Mouse (Mus musculus) stomach, postnatal 0 days (tissue): Measurements from ENCODE around the gene Grid1. TPM values are rescaled to one million over a fixed set of nuclear protein-coding genes. Genes with fewer than 3 reads are reported as not detected.

Experiments used
- ATAC-seq: fragments of 200-750 bp; cut with Nextera tagmentation; 2 replicates; pipeline ENCODE4 v1.8.0; 2017; ENCODE audit not compliant: low FRiP score, low TSS enrichment
- DNase-seq: peaks from one replicate; pipeline ENCODE4 v3.0.0-alpha.2; 2016; ENCODE audit warnings: low spot score
- H3K27ac ChIP-seq: fragments of 300-500 bp; sonication (generic); replicated peaks from 2 replicates; pipeline ENCODE4 v1.5.1; 2014; ENCODE audit warnings: mild to moderate bottlenecking, control low read depth
- H3K27me3 ChIP-seq: fragments of 300-500 bp; sonication (generic); 2 replicates; pipeline ENCODE4 v1.6.1; 2014; ENCODE audit warnings: low read length; ENCODE audit not compliant: control insufficient read depth, insufficient read depth
- H3K36me3 ChIP-seq: fragments of 300-500 bp; sonication (generic); 2 replicates; pipeline ENCODE4 v1.6.1; 2014; ENCODE audit warnings: low read length, mixed read lengths; ENCODE audit not compliant: control insufficient read depth, insufficient read depth
- H3K4me1 ChIP-seq: fragments of 300-500 bp; sonication (generic); replicated peaks from 2 replicates; pipeline ENCODE4 v1.6.1; 2014; ENCODE audit warnings: antibody characterized with exemption; ENCODE audit not compliant: control insufficient read depth, insufficient read depth
- H3K4me2 ChIP-seq: fragments of 300-500 bp; sonication (generic); replicated peaks from 2 replicates; pipeline ENCODE4 v1.6.1; 2014; ENCODE audit warnings: low read depth, mild to moderate bottlenecking, control low read depth, moderate library complexity
- H3K4me3 ChIP-seq: fragments of 300-500 bp; sonication (generic); 2 replicates; pipeline ENCODE4 v1.5.1; 2014; ENCODE audit warnings: low read depth, low read length, control low read depth
- H3K9ac ChIP-seq: fragments of 300-500 bp; sonication (generic); 2 replicates; pipeline ENCODE4 v1.6.1; 2014; ENCODE audit warnings: mild to moderate bottlenecking, low read length, control low read depth, mixed read lengths
- H3K9me3 ChIP-seq: fragments of 300-500 bp; sonication (generic); 2 replicates; pipeline ENCODE4 v1.6.1; 2016; ENCODE audit warnings: low read length; ENCODE audit not compliant: control insufficient read depth
- CTCF ChIP-seq: IDR thresholded peaks from 2 replicates; pipeline ENCODE4 v1.5.1; 2016; ENCODE audit warnings: antibody characterized with exemption, low read depth, mild to moderate bottlenecking, moderate library complexity
- EP300 ChIP-seq: optimal IDR thresholded peaks from 2 replicates; pipeline ENCODE3; 2016; ENCODE audit warnings: antibody characterized with exemption
- WGBS: fragments of 180-500 bp; shearing (Covaris S2); extraction: QIAGEN DNeasy Blood & Tissue Kit; methylation state at CpG from one replicate; pipeline ENCODE4 v1.1.7; 2014; 5-methylcytosine and 5-hydroxymethylcytosine counted together
- polyA plus RNA-seq: library from polyadenylated mRNA; unstranded; fragments of >200 nt; fragmentation: Nextera tagmentation; extraction: Ambion mirVana; gene quantifications from 2 replicates; pipeline ENCODE4 v1.2.1, GENCODE M21; 2015

The Grid1 gene
- polyA plus RNA-seq, 1 experiment from 2014 or later: 0.34 TPM

- TF ChIP-seq EP300 (no peak), CTCF (no peak)
- H3K4me1 ChIP-seq: no peaks in the 10 kb centered on the region
- H3K27ac ChIP-seq: no peak overlapping the region
- H3K4me3 ChIP-seq: no peak overlapping the region
- H3K27me3 ChIP-seq: no peaks in the 10 kb centered on the region
- H3K4me2 ChIP-seq: no peak overlapping the region
- DNase-seq: no peak
- H3K36me3 ChIP-seq: no peaks in the 10 kb centered on the region
- 57% methylated on average over 3 of the region's 3 CpGs for WGBS
- no peak for ATAC-seq
- no peak overlapping the region for H3K9ac ChIP-seq
- H3K9me3 ChIP-seq: no peaks in the 10 kb centered on the region
These were observed 302.2 kb downstream of the Grid1 start for GRCm38 (mm10) chr14:35122111-35122510.

DNA sequence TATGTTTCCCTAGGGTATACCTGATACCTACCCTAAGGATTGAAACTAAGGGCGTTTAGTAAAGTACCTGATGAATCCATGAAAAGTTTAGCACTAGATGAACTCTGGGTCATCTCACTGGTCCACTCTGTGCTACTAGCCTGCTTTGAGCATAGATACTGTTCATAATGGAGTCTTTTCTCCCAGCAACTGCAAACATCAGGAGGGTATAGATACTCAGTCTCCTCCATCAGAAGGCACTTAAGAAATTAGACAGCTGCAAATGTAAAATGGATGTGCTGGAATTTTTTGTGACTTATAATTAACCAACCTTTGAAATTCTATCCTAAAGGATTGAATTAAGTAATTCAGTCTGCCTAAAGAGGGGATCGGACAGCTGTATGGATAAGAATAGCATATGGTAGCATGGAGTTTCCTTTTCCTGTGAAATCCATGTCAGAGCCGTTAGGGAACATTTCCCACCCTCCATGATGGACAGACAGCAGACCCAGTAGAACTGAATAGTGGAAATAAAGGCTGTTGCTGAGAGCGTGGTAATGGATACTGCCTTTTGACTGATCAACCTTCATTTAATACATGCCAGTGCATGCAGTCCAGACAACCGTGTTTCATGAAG, 303.5 kb downstream of the Grid1 start:
- H3K4me3 ChIP-seq: no peak overlapping the region
- TF ChIP-seq EP300 (no peak), CTCF (no peak)
- no peak overlapping the region for H3K27ac ChIP-seq
- H3K4me2 ChIP-seq: no peak overlapping the region
- no peak overlapping the region for H3K9ac ChIP-seq
- no peaks in the 10 kb centered on the region for H3K27me3 ChIP-seq
- H3K9me3 ChIP-seq: no peaks in the 10 kb centered on the region
- no peaks in the 10 kb centered on the region for H3K36me3 ChIP-seq
- no peaks in the 10 kb centered on the region for H3K4me1 ChIP-seq
- ATAC-seq: no peak
- 71% methylated on average over 5 of the region's 5 CpGs for WGBS
- DNase-seq: no peak

DNA sequence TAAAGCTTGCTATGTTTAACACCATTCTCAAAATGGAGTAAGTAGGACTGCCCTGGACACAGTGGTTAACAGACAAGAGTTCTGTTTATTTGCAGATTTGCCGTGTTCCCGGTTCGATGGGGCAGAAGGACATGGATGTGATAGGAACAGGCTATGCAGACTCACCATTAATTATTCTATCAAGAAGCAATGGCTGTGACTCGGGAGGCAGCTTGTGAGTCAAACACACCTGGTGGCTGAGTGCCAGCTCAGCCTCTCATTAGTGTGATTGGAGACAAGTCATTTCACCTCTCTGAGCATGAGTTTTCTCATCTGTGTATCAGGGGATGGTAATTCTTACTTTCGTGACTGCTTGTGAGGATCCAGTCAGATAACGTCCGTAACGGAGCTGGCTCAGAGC, 307.7 kb downstream of the Grid1 start:
- DNase-seq (no peak), ATAC-seq (no peak)
- Histone ChIP-seq H3K9me3 (no peaks in the 10 kb centered on the region), H3K36me3 (no peaks in the 10 kb centered on the region), H3K27ac (no peak overlapping the region), H3K4me1 (no peaks in the 10 kb centered on the region), H3K4me3 (no peak overlapping the region), H3K27me3 (no peaks in the 10 kb centered on the region), H3K4me2 (no peak overlapping the region), H3K9ac (no peak overlapping the region)
- no peak for TF ChIP-seq EP300
- no peak for TF ChIP-seq CTCF
- 80% methylated on average over 8 of the region's 8 CpGs for WGBS

- H3K27ac ChIP-seq: no peak overlapping the region
- no peak for DNase-seq
- H3K36me3 ChIP-seq: no peaks in the 10 kb centered on the region
- ATAC-seq: no peak
- no peaks in the 10 kb centered on the region for H3K9me3 ChIP-seq
- H3K4me1 ChIP-seq: no peaks in the 10 kb centered on the region
- no peak overlapping the region for H3K9ac ChIP-seq
- no peak overlapping the region for H3K4me3 ChIP-seq
- 91% methylated on average over 2 of the region's 2 CpGs for WGBS
- no peak overlapping the region for H3K4me2 ChIP-seq
- no peak for TF ChIP-seq CTCF
- TF ChIP-seq EP300: no peak
- no peaks in the 10 kb centered on the region for H3K27me3 ChIP-seq
These were observed 315.1 kb downstream of the Grid1 start for GRCm38 (mm10) chr14:35135056-35135455.

DNA sequence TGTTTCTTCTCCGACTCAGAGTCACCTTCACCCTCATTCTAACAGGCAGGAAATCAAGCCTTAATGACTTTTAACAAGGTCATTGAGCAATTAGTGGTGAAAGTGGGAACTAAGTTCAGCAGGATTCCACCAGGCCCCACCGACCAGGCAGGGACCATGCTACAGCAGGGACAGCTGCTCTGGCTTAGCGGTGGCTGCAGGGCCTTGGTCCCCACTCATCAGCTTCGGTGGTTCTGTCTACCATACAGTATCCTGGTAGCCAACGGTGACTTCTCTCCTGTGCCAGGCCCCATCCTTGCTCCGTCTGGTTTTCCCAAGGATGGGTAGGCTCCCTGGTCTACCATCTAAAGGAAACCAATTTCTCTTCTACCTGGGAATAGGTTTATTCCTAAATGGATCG, 318.2 kb downstream of the Grid1 start:
- Histone ChIP-seq H3K27me3 (no peaks in the 10 kb centered on the region), H3K27ac (no peak overlapping the region), H3K9me3 (no peaks in the 10 kb centered on the region), H3K4me2 (no peak overlapping the region), H3K4me1 (no peaks in the 10 kb centered on the region), H3K36me3 (no peaks in the 10 kb centered on the region), H3K4me3 (no peak overlapping the region), H3K9ac (no peak overlapping the region)
- ATAC-seq (no peak), DNase-seq (no peak)
- WGBS: 82% methylated on average over 7 of the region's 7 CpGs
- no peak for TF ChIP-seq EP300

- Histone ChIP-seq H3K27me3 (no peaks in the 10 kb centered on the region), H3K4me3 (no peak overlapping the region), H3K9ac (no peak overlapping the region), H3K9me3 (no peaks in the 10 kb centered on the region), H3K4me2 (no peak overlapping the region), H3K27ac (no peak overlapping the region), H3K4me1 (no peaks in the 10 kb centered on the region), H3K36me3 (no peaks in the 10 kb centered on the region)
- no peak for DNase-seq
- no peak for ATAC-seq
- 67% methylated on average over 7 of the region's 7 CpGs for WGBS
- TF ChIP-seq CTCF (no peak), EP300 (no peak)
These were observed 319.9 kb downstream of the Grid1 start for GRCm38 (mm10) chr14:35139824-35140223.
